Mouse (Mus musculus) left cerebral cortex, postnatal 10 days (tissue): ENCODE data around the gene Fbln2. TPM values are rescaled to one million over a fixed set of nuclear protein-coding genes. Genes with fewer than 3 reads are reported as not detected.

ENCODE experiments used
- DNase-seq, 2 experiments: peaks; one replicate each; pipeline ENCODE4 v3.0.0; 2021 to 2022; ENCODE audit warnings: low spot score in 2 of 2, mixed read lengths in 1 of 2; ENCODE audit errors: extremely low spot score in 1 of 2
- intact Hi-C: fragments of 180-260 bp; cut with DNase I; formaldehyde crosslinking; loops from one replicate; pipeline ENCODE4 v1.15.1; 2025
- total RNA-seq, 2 experiments: library from RNA; stranded (reverse); gene quantifications; 2 replicates each; pipeline ENCODE4 v1.2.3; 2021

The Fbln2 gene
- total RNA-seq, 2 experiments from 2014 or later: 9.8 to 10.9 TPM

GRCm38 (mm10) chr6:91220062-91220461, 7.8 kb downstream of the Fbln2 start:
- intact Hi-C loops: no loop called here
- DNase-seq: no peak

DNA sequence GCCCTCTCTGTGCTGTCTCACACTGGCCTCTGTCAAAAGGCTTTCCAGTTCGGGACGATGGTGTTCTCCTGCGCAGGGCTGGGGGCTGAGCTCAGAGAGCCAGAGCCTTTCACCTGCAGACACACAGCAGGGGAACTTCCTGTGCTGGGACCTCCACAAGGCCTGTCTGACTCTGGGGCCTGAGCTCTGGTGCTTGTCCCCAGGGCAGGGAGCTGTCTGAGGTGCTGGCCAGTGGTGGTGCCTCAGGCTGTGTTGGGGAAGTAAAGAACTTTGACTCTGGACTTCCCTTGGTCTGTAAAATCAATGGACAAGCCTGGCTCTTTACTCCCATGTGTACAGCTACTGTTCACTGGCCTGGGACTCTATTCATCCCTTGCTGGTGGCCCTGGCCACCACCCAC, 8.8 kb downstream of the Fbln2 start:
- intact Hi-C loops: no loop called here

GRCm38 (mm10) chr6:91222694-91223346, 10.6 kb downstream of the Fbln2 start:
- intact Hi-C loops: no loop called here

More for the DNA sequence above, 8.8 kb downstream of the Fbln2 start:
- no peak for DNase-seq

GRCm38 (mm10) chr6:91224939-91225338, 12.7 kb downstream of the Fbln2 start:
- intact Hi-C loops: no loop called here
- DNase-seq: no peak

More at GRCm38 (mm10) chr6:91222694-91223346, 10.6 kb downstream of the Fbln2 start:
- no peak for DNase-seq

GRCm38 (mm10) chr6:91225346-91225745, 13.1 kb downstream of the Fbln2 start:
- DNase-seq: no peak
- intact Hi-C loops: no loop called here

DNA sequence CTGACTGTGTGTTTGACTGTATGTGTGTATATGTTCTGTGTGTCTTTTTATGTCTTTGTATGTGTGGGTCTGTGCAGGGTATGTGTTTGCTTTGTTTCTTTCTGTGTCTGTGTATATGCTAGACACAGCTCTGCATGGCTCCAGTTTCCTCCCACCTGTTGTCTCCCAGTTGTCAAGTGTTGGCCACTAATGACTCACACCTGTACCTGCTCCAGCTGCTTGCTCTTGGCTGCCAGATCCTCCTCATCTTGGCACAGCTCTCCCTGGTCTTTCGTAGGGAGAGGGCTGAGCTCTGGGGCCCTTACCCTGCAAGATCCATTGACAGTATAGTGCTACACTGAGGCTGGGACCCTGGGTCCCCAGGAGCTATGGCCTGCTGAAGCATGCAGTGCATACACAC, 13.8 kb downstream of the Fbln2 start:
- intact Hi-C loops: no loop called here
- DNase-seq: no peak

DNA sequence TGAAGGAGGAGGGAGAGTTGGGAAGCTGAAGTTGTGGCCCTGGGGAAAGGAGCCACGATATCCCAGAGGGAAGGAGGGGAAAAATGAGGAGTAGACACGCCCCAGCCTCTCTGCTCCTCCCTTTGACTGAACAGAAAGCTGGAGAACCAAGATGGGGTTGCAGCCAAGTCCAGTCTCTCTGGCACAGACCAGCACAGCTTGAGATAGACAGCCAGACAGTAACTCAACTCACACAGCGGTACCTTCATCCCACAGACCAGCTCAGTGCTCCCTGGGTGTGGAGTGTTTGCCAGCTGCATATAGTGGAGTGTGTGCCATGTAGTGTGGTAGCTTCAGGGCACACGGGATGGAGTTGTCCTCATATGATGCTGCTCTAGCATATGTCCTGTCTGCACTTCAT, 16.7 kb downstream of the Fbln2 start:
- intact Hi-C loops: no loop called here

DNA sequence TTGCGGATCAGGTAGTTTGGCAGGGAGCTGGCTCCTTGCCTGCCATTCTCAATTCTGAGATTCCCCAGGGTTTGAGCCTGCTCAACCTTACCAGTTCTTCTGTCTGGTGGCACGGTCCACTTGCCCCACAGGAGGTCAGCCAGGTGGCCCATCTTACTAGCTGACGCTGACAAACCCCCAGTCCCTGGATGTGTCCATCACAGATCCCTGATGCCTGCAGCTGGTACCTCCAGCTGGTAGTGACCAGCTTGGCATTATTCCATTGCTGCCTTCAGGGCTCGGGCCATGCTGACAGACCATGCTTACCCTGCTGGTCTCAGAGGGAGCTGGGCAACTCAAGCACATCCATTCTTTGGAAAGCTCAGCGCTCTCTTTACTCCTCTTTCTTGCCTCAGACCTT, 18.7 kb downstream of the Fbln2 start:
- no peak for DNase-seq
- intact Hi-C loops: no loop called here

More for the DNA sequence above, 16.7 kb downstream of the Fbln2 start:
- DNase-seq: no peak

DNA sequence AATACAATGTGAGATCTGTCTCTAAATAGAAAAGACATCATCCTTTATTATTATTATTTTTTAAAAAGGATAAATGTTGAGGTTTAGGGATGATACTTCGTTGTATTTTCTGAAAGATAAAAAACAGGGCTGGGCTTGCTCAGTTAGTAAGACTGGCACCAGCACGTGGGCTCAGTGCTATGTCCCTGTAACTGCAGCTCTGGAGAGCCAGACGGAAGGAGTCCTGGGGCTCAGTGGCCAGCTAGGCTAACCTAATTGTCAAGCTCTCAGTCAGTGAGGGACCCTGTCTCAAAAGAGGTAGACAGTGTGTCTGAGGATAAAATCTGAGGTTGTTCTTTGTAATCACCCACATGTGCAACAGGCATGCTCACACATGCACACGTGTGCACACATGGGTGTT, 19.3 kb downstream of the Fbln2 start:
- DNase-seq: no peak
- intact Hi-C loops: no loop called here

DNA sequence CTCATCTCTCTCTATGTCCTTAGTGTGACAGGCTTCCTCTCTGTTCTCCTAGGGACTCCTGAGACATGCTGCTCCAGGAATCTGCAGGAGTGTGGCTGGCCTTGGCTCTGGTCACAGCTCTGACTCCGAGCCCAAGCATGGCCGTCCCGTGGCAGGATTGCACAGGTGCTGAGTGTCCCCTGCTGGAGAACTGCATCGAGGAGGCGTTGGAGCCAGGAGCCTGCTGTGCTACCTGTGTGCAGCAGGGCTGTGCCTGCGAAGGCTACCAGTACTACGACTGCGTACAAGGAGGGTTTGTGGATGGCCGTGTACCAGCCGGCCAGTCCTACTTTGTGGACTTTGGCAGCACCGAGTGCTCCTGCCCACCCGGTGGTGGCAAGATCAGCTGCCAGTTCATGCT, 20.8 kb downstream of the Fbln2 start:
- intact Hi-C loops: no loop called here
- no peak for DNase-seq

GRCm38 (mm10) chr6:91233424-91234015, 21.3 kb downstream of the Fbln2 start:
- intact Hi-C loops: no loop called here
- no peak for DNase-seq

- intact Hi-C loops: no loop called here
- DNase-seq: no peak
These were observed 23.8 kb downstream of the Fbln2 start for GRCm38 (mm10) chr6:91236006-91236405.

- no peak for DNase-seq
- intact Hi-C loops: no loop called here
These were observed 24.2 kb downstream of the Fbln2 start for GRCm38 (mm10) chr6:91236429-91236828.

DNA sequence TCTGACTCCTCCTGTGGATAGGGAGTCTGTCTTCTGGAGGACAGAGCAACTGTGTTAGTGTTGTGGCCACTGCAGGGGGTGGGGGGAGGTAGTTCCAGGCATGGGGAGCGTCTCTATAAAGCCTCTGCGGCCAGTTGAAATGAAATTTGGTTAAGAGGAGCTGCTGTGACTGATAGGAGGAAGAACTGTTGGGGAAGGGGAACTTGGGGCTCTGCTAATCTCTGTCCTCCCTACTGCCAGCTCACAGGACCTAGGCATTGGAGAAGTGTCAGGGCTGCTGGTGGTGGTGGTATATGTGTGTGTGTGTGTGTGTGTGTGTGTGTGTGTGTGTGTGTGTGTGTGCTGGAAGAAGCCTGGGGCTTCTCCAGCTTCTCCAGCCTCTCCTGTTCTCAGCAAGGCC, 25.0 kb downstream of the Fbln2 start:
- intact Hi-C loops: no loop called here

GRCm38 (mm10) chr6:91240537-91240936, 28.3 kb downstream of the Fbln2 start:
- intact Hi-C loops: no loop called here
- no peak for DNase-seq

More for the DNA sequence above, 25.0 kb downstream of the Fbln2 start:
- no peak for DNase-seq

GRCm38 (mm10) chr6:91240964-91241363, 28.7 kb downstream of the Fbln2 start:
- no peak for DNase-seq
- intact Hi-C loops: no loop called here

DNA sequence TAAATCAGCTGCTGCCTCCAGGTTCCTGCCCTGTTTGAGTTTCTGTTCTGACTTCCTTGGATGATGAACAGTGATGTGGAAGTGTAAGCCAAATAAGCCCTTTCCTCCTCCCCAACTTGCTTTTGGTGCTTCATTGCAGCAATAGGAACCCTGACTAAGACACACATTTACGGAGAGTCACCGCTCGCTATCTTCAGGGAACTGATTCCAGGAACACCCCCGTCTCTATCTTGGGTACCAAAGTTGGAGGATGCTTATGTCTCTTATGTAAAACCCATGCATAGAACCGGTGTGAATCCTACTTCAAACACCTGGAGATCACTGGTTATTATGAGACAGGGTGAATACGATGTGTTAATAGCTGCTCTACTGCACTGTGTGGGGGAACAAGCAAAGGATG, 31.1 kb downstream of the Fbln2 start:
- intact Hi-C loops: no loop called here
- DNase-seq: no peak

DNA sequence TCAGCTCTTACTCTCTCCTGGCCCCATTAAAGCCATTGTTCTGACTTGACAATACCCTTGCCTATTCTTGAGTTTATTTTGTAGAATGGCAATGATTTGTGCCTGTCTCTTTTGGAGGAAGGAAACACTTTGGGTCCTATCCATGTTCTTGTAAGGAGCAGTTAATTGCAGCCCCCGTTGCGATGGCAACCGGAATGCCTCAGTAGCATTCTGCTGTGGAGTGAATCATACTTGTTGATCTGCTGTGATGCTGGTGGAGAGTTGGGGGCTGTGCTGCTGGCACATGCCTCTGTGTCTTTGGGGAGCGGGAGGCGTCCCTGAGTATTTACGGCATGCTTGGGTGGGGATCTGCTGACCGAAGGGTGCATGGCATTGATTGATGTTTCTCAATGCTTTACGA, 32.1 kb downstream of the Fbln2 start:
- intact Hi-C loops: no loop called here
- DNase-seq: peak in 1 of 2 experiments; percentile 65

GRCm38 (mm10) chr6:91245331-91245730, 33.1 kb downstream of the Fbln2 start:
- DNase-seq: peak in 1 of 2 experiments; percentile 66
- intact Hi-C loops: no loop called here

DNA sequence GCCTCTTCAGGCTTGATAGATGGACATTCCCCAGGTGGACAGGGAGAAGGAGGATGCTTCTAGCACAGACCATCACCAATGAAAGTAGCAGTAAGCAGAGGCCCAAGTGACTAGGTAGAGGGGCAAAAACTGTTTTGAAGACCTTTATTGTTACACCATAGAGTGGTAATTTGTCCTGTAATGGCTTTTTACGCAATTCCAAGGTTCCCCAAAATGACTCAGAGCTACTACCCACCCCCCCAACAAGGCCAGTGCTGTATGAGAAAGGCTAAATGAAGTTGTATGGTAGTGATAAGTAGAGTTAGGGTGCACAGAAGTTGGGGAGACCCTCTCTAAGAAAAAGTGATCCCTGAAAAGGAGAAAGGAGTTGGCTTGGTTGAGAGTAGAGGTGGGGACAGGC, 35.1 kb downstream of the Fbln2 start:
- intact Hi-C loops: no loop called here

DNA sequence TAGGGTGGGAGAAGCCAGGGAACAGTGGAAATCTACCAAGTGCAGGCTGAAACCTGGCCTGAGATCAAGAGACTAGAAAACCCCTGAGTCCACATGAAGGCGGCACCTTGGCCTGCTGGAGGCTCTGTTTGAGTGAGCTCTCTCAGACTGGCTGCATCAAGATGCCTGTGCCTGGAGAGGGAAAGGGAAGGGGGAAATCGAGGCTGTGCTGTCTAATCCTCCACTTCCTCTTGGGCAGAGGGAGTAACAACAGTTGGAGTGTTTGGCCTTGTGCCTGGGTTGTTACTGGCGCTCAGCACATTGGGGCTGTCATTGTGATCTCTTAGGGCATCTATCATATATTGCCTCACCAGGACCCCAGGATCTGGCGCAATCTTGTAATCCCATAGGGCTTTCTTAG, 36.4 kb downstream of the Fbln2 start:
- no peak for DNase-seq
- intact Hi-C loops: no loop called here

More for the DNA sequence above, 35.1 kb downstream of the Fbln2 start:
- no peak for DNase-seq
